Mouse (Mus musculus): ENCODE measurements at regions not wholly inside any gene's neighbourhood (a gene's known extent, or its start where the extent isn't known, plus 50 kb on each side); places are given as distances from the start of the nearest gene placed in this dataset.

GRCm38 (mm10) chr12:77543651-77544050 lies 305.7 kb downstream of the Fut8 start:
- TF ChIP-seq GATA1 (IDR thresholded peaks at IDR 0.05; ENCODE audit: borderline replicate concordance, low read length) = no peak
- no peak for TF ChIP-seq FLI1 (IDR thresholded peaks at IDR 0.05; ENCODE audit: low read length)

All from megakaryocyte, embryonic 14.5 days (primary cell).